Mouse (Mus musculus) adrenal gland, adult 10 weeks (tissue): ENCODE data around the gene Rnf167. TPM values are rescaled to one million over a fixed set of nuclear protein-coding genes. Genes with fewer than 3 reads are reported as not detected.

ENCODE experiments used
- polyA plus RNA-seq: library from polyadenylated mRNA; stranded (reverse); fragments of 350-450 nt; fragmentation: Illumina TruSeq; extraction: RNeasy Lipid Tissue Mini Kit (QIAGEN cat#74804); gene quantifications from one replicate; pipeline ENCODE4 v1.2.3, GENCODE M21; 2014; ENCODE audit warnings: low read depth, low replicate concordance

Rnf167 gene
- 33.4 TPM for polyA plus RNA-seq

DNA sequence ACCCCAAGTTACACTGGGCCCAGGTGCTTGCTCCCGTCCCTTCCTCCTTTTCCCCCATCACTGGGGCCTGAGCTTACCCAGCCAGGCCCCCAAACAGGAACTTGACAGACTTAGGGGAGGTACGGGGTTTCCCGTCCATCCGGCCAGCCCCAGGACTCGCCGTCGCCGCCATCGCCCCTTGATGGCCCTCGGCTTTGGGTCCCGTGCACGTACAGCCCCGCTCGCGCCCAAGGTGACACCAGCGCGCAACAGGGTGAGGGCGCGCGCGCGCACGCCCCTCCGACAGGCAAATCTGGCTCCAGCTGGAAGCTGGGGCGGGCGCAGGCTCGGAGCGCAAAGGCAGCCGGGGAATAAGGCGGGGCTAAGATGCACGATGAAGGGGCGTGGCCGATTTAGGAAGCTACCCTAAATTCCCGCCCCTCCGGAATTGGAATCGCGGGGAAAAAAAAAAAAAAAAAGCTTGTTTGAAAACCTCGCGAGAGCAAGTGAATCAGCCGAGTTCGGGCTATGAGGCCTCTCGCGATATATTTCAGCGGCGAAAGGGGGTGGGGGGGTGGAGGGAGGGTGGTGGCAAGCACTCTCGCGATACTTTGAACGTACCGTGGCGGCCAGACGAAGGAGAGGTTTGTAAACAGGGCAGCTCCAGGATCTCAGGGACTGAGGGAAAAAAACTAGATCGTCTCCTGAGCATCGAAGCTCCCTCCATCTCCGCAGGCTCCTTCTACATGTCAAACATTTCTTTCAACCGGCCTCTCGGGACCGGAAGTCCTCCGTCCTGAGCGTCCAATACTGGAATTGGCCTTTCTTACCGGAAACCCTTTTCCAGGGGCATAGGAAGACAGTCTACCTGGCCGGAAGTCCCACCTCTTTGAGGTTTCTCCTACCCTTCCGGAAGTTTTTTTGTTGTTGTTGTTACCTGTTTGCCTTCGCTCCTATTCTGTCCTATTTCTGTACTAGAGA lies at the start of gene Rnf167, which contains the start of gene Slc25a11:
Gene Rnf167 (plus strand): TSS at position 545 of the 960 bp plus-strand sequence.
Gene Slc25a11 (minus strand): TSS at position 789 of the 960 bp plus-strand sequence.

DNA sequence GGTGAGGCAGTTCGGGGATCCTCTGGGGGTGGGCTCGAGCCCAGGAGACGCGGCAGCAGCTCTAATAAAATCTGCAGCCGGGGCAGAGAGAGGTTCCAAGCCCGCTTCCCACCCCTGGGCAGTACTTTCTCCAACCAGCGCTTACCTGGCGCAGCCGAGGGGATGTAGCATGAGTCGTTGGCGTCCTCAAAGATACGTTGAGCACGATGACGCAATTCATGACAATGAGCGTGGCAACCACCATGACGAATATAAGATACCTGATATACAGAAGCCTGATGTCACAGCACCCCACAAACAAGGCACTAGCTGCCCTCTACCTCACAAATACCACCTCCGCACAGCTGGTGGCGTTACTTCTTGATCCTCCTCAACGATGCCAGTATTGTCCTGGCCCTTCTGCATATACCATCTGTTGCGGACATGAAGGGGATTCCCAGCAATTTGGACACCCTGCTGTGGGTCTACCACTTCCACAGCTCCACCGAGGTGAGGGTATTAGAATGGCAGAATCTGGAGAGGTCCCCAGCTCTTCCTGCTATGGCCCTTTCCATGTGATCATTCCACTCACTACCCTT lies 31.4 kb upstream of the Rnf167 start, which contains the start of gene 4930544D05Rik:
Gene 4930544D05Rik (plus strand): TSS at position 333 of the 578 bp plus-strand sequence.

DNA sequence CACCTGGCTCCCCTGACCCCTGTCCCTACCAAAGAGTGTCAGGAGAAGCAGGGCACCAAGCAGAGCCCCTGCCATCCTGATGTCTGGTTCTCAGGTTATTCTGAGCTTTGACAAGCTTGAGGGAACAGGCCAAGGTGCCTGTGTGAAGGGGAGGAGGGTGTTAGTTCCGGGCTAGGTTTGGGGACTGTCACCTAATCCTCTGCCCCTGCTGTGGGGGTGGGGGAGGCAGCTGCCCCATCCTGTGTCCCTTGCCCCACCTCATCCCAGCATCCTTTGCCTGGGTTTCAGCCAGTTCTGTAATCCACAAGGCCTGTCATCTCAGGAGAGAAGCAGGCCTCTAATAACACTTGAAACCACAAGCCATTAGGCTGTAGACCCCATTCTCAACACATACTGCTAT lies 27.9 kb upstream of the Rnf167 start, which contains the start of gene Chrne:
Gene Chrne (minus strand): TSS at position 116 of the 400 bp plus-strand sequence.

DNA sequence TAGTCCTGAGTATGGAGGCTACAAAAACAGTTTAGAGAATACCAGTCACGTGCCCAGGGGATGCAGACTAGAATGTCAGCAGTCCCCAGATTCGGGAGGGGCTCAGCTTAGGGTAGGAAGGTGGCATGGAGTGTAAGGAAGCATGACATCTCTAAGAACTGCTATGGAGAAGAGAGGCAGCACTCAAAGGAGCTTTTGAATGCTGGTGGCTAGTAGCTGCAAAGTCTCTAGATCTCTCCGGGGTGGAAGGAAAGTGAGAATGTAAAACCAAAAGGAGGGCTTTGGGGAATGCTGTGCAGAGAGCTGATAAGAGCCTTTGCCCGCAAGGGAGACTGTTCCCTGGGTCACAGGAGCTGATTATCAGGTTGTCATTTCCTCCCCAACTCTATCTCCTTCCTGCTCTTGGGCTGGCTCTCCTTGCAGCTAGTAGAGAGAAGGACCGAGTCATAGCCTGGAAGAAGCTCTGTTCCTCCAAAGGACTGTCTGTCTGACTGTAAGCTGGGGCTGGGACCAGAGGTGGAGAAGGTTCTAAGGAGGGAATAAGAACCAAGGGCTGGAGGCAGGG lies 8.2 kb upstream of the Rnf167 start, which contains the start of gene Gp1ba:
Gene Gp1ba (plus strand): TSS at position 409 of the 565 bp plus-strand sequence.

DNA sequence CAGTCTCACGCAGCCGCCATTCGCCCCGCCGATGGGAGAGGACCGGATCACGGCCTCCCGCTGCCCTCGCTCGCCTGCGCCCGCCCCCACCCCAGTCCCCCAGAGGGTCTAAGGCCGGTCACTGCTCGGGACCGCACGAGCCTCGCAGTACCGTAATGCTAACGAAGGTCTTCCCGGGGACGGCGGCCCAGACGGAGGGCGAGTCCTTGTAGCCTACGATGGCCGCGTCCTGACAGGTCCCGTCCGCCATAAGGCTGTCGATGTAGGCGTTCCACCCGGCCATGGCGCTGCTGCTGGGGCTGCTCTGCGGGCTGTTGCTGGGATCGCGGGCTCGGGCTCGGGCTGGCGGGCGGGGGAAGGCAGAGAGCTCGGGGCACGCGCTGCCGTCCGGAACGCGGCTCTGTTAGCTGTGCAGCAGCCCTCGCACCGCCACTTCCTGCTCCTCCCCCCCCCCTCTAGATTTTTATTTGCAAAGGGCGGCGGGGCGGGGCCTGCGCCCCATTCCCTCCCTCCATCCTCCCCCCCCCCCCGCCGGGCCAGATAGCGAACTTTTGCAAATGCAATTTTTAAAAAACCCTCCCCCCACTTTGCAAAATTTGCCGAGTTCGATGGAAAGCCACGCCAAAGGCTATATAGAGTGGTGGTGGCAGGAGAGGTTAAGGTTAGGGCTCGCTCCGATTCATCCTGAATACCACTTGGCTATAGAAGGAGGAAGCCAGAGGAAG lies 7.3 kb downstream of the Rnf167 start, which contains the start of gene Pfn1:
Gene Pfn1 (minus strand): TSS at position 447 of the 725 bp plus-strand sequence.

DNA sequence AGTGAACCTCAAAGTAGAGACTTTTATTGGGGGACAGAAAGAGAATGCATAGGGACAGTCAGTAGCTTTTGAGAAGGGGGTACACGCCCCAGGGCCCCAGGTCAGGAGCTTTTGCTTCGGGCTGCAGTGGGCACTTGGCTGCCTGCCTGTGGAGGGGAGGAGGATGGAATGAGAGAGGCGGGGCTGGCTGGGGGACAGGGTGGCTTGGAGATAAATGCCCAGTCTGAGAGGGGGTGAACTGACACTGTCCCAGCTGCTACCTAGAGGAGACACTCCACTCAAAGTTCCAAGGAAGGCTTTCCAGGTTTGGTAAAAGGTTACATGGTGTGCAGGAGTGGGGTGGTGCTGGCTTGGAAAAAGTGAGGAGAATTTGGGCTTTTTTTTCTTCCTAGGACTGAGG lies 9.9 kb downstream of the Rnf167 start, which contains the start of gene Eno3:
Gene Eno3 (plus strand): TSS at position 239 of the 400 bp plus-strand sequence.

DNA sequence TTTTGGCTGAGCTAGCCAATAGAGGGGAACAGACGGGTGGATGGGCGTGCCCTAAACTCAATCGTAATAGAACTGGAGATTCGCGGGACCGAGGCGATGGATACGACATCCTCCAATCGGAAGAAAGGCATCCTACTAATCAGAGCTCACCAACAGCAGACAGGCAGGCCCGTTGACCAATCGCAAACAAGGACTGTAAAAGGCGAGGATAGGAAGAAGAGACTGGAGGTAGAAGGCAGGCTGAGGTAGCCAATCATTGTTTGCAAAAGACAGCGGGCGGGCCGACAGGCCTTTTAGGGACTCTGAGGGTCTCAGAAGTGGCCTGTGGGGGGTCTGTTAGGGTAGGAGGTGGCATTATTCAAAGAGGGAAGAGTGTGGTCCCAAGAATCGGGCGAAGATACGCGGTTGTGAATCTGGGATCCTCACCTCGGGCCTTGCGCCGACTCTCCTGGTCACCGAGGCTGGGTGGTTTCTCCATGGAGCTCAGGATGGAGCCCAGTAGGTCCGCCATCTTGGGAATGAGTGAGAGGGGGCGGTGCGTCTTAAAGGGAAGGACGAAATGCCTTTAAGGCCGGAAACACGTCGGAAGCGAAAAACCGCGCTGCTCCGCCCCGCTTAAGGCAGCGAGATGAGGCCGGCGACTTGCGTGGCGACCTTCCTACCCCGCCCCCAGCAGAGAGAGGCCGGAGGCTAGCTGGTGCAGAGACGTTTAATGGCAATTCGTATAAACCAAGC lies 21.9 kb downstream of the Rnf167 start, which contains the start of gene Spag7:
Gene Spag7 (minus strand): TSS at position 646 of the 735 bp plus-strand sequence.

DNA sequence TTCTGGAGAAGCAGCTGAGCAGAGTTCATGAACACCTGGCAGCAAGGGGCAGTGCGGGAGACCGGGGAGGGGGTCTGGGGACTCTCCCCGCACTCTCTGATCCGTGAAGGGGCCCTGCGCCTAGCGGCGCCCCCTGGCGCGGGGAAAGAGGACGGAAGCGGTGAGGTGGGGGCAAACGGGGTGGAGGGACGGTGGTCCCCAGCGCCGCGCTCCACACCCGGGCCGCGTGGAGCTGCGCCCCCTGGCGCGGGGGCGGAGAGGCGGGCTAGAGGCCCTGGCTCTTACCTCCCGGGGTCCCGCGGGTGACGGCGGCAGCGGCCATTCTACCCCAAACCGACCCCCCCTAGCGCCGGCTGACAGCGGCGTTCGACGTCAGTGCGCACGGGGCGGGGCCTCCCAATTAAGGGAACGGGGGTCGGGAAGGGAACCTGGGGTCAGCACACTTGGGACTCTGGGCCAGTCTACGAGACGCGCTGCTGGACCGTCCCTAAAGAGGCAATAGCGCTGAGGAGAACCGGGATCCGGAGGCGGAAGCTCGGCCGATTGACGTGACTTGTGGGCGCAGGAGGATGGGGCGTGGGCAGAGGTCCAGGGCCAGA lies 40.7 kb downstream of the Rnf167 start, which contains the start of gene Camta2:
Gene Camta2 (minus strand): TSS at position 505 of the 599 bp plus-strand sequence.

DNA sequence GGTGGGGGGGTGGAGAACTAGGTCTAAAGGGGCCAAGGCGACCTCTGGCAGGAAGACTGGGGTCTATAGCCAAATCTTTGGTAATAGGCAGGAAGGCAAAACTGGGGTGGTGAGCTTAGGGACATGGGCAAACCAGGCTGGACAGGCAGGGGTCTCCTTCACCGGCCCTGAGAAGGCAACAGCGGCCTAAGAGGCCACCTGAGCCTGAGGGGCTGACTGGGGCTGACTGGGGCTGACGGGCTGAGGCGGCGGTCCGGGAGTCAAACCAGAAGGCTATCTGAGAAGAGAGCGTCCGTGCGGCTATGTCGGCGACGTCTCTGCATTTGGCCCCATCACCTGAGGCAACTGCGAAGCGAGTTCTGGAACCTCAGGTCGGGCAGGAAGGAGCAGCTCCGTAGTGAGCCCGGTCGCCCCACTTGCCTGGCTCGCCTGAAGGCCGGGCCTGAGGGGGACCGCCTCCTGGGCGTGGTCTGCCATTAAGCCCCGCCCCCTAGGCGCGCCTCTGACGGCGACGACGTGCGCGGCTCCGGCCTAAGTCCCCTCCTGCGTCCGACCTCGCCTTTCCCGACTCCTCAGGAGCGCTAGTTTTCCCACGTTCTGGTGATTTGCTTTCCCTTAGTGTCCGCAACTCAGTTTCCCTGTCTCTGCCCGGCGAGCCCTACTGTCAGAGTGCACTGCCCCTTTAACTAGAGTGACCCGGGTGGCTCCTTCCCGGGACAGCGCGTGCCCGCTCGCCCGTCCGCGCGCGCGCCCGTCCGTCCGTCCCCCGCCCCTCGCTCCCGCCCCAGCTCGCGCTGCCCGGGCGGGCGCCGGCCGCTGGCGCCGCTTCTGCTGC lies 52.9 kb downstream of the Rnf167 start, which contains the start of the genes Inca1 and Kif1c:
Gene Inca1 (minus strand): TSS at position 434 of the 835 bp plus-strand sequence.
Gene Kif1c (plus strand): TSS at position 827 of the 835 bp plus-strand sequence.

Other genes with a start within 250 kb of the Rnf167 start
- gene Pelp1, start 237.2 kb upstream of the Rnf167 start, polyA plus RNA-seq, result 8.9 TPM
- 2.3 TPM for gene Arrb2, start 214.6 kb upstream of the Rnf167 start, polyA plus RNA-seq
- 5.6 TPM for gene Med11, start 195.3 kb upstream of the Rnf167 start, polyA plus RNA-seq
- 0.35 TPM for gene Zmynd15, start 187.8 kb upstream of the Rnf167 start, polyA plus RNA-seq
- gene Cxcl16, start 187.3 kb upstream of the Rnf167 start, polyA plus RNA-seq, result 10.3 TPM
- not detected for gene Tm4sf5, start 142.0 kb upstream of the Rnf167 start, polyA plus RNA-seq
- gene Vmo1, start 132.6 kb upstream of the Rnf167 start, polyA plus RNA-seq, result not detected
- not detected for gene Gltpd2, start 128.0 kb upstream of the Rnf167 start, polyA plus RNA-seq
- 23.1 TPM for gene Psmb6, start 121.9 kb upstream of the Rnf167 start, polyA plus RNA-seq
- not detected for gene Gm40193, start 114.3 kb upstream of the Rnf167 start, polyA plus RNA-seq
- gene Pld2, start 107.2 kb upstream of the Rnf167 start, polyA plus RNA-seq, result 1.0 TPM
- 2.2 TPM for gene Mink1, start 84.4 kb upstream of the Rnf167 start, polyA plus RNA-seq
- gene 4930544D05Rik, start 31.4 kb upstream of the Rnf167 start, polyA plus RNA-seq, result not detected
- gene Chrne, start 28.0 kb upstream of the Rnf167 start, polyA plus RNA-seq, result not detected
- not detected for gene Gp1ba, start 8.1 kb upstream of the Rnf167 start, polyA plus RNA-seq
- gene Slc25a11, start 244 bp downstream of the Rnf167 start, polyA plus RNA-seq, result 30.6 TPM
- 121 TPM for gene Pfn1, start 7.4 kb downstream of the Rnf167 start, polyA plus RNA-seq
- gene Eno3, start 10.0 kb downstream of the Rnf167 start, polyA plus RNA-seq, result 2.7 TPM
- 39.1 TPM for gene Spag7, start 22.2 kb downstream of the Rnf167 start, polyA plus RNA-seq
- 0.87 TPM for gene Camta2, start 40.9 kb downstream of the Rnf167 start, polyA plus RNA-seq
- 3.7 TPM for gene Inca1, start 52.9 kb downstream of the Rnf167 start, polyA plus RNA-seq
- gene Kif1c, start 53.3 kb downstream of the Rnf167 start, polyA plus RNA-seq, result 32.8 TPM
- 4.4 TPM for gene Zfp3, start 117.0 kb downstream of the Rnf167 start, polyA plus RNA-seq
- gene Scimp, start 165.4 kb downstream of the Rnf167 start, polyA plus RNA-seq, result 1.6 TPM
- 341 TPM for gene Rabep1, start 197.5 kb downstream of the Rnf167 start, polyA plus RNA-seq